Mouse (Mus musculus): Measurements from ENCODE around the gene Zfp58.
"Not testable (repeated sequence)": the region's sequence is repeated elsewhere in the genome, so short reads cannot be mapped to it uniquely, and the experiment has no call there.

Gene Zfp58

DNA sequence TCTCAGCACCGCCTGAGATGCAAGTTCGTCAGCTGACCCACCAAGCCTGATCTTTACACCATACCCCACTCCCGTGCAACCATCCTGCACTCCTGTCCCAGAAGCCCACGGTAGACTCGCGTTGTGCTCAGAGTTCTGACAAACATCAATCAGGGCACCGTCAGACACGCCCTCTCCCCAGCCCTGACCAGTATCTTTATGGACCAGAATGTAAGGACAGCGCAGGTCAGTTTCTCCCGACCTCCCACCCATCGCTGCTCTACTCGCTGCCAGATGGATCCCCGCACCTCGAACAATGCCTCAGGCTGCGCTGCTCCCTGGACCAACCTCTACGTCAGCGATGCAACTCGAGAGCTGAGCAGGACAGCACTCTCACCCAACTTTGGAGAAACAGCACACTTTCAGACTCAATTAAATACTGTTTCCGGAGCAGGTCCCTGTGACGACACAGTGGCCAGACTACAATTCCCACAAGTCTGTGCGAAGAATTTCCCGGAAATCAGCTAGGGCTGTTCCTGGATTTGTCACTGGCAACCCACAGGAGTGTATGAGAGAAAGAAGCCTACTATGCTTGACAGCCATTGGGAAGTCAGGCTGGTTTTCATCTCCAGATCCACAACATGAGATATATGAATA is at the start of gene Zfp58:
Gene Zfp58, minus strand, starts transcription at position 472 of the 636 bp plus-strand sequence.
- DNase-seq, result peak; percentile 66 to 84

DNA sequence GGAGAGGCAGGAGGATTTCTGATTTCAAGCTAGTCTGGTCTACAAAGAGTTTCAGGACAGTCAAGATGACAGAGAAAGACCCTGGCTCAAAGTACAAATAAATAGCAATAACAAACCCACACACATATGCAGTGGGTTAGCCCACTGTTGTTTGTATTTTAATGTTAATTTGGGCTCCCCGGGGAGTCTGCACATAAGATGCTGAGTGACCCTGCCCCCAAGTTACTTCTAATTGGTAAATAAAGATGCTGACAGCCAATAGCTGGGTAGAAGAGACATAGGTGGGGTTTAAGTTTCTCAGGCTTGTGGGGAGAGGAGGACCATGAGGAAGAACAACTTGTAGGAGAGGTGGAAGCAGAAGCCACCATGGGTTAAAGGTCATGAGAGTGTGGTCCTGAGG is 45.6 kb upstream of the Zfp58 start:
- no peak for DNase-seq

DNA sequence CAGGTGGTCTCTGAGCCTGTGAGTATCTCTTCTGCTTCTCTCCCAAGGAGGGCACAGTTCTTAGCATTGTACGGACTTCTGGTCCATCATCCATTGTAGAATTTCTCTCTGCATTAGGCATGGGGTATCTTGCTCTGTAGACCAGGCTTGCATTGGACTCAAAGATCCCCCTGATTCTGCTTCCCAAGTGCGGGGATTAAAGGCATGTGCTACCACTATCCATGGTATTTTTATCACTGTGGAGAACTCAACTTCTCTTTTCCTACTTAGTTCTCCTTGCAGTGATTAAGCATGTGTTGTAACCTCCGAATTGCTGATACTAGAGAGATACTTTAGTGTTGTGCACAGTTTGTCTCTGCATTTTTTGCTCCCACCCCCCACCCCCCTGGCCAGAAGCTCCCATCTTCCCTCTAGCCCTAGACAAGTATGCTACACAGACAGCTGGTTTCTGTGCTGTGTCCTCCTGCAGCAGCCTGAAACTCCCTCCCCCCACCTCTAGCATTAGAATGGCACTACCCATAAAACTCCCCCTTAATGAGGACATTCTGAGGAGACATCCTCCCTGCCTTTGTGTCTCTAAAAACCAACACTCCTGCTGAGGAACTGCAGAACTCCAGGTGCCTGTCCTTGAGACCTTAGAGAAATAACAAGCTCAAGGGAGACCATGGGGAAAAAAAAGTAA is 26.8 kb upstream of the Zfp58 start:
- no peak for DNase-seq

DNA sequence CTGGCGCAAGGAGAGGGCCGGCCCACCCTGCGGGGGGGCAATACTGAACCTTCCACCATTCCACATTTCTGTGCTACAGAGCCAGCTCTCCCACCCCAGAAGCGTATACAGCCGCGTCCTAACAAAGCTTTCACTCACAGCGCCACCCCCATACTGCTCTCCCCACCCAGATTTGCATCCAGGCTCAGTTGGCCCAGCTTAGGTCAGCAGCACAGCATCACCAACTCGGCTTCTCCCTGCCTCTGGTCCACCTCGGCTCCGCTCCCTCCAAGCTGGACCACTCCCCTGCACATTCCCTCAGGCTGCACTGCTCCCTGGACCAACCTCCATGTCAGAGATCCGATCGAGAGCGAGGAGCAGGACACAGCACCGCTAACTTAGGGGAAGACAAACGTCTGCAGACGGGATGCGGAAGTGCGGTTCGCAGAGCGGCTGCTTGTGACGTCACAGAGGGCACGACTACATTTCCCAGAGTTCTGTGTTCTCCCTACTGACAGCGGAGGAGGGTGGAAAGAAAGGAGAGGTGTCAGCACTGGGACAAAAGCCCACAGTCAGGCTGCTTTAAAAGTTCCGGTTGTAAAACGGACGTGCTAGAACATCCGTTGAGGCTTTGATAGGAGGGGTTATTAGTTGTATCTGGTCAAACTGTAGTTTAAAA is 25.5 kb upstream of the Zfp58 start, which contains the start of the genes Gm26965 and Zfp87:
Gene Gm26965, minus strand, starts transcription at position 399 of the 658 bp plus-strand sequence.
Gene Zfp87, minus strand, starts transcription at position 425 of the 658 bp plus-strand sequence.
- peak; percentile 89 to 94 for DNase-seq

DNA sequence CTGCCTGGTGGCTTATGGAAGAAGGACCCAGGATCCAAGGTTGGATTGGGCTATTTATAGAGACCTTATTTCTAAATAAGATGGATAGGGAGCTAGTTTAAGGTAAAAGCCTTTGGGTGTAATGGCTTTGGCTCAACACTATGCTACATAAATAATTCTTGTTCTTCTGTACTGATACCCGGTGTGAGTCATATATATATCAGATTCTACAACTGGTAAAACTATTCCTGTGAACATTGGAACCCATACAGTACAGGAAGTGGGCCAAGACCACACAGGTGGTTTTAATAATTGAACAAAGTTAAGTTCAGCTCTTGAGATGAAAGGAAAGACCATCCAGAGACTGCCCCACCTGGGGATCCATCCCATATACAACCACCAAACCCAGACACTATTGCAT is 553 bp upstream of the Zfp58 start:
- DNase-seq, result no peak

DNA sequence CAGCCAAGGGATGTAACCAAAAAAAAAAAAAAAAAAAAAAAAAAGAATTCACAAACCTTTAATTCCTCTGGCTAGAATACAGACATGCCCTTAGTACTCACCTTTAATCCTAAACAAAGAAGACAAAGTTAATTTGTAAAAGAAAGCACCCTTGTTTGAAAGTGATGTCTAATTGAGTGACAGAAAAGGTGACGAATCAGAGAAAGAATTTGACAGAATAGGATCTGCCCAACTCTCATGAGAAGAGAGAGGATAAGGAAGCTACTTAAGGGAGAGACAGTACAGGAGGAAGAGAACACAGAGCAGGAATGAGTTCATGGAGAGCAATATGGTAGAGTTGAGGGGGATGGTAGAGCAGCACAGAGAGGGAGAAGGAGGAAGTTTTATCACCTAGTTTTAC is 4.7 kb downstream of the Zfp58 start:
- DNase-seq, result no peak

DNA sequence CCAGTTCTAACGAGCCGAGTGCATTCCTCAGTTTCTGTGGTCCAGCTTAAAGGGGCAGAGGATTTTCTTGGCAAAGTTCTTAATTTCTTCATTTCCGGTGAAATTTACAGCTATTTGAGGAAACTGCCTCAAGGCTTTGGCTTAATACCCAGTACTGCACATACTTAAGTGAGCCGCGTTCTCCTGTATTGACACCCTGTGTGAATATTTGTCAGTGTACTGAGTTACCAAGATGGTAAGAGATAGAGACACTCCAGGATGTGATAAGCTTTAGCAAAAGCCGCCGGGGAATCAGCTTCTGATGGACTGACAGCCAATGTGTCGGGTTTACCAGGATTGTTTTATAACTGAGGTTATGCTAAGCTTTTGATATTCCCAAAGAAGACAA is 15.9 kb downstream of the Zfp58 start:
- no peak for DNase-seq

DNA sequence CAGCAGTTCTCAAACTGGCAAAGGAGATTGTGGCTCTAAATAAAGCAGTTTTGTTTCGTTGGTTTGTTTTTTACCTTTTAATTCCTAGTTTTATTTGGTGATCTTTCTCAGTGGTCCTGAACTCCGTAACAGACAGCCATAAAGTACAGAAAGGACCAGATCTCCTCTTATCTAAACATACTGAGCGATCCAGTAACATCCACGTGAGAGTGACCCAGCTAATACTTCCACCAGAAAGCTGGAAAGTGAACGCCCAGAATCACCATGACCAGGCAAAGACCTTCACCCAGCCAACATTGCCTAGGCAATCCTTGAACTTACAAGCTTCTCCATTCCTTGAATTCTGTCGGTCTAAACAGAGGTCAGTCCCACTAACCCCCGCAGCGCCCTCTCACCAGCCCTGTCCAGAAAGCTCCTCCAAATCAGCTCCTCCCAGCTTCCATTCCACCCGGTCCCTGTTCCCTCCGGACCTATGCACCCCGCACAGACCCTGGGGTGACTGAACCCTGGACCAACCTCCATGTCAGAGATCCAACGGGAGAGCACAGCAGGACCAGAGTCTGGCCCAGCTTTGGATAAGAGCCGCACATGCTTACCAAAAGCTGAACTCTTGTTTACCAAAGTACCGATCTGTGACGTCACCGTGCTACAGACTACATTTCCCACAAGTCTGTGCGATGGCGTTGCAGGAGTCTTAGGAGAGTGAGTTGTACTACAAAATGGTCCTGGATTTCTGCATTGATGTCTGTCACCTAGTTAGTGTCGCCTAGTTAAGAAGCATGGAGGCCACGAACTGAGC is 16.5 kb downstream of the Zfp58 start, which contains the start of gene Zfp874b:
Gene Zfp874b, minus strand, starts transcription at position 634 of the 799 bp plus-strand sequence.
- DNase-seq, result peak; percentile 71 to 84

DNA sequence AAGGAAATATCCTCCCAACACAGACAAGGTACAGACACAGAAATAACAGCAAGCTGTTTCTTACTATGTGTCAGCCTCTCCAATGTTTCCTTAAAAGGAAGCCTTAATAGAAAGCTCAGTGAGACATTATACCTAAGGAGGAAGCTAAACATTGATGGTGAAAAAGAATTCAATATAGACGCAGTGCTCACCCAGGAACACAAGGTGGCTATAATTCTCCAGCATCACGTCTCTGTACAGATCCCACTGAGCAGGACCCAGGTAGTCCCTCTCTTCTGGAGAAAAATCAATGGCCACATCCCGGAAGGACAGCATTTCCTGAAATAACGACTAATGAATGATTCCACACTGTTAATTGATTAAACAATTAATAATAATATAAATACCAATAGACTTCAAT is 18.8 kb downstream of the Zfp58 start:
- no peak for DNase-seq

DNA sequence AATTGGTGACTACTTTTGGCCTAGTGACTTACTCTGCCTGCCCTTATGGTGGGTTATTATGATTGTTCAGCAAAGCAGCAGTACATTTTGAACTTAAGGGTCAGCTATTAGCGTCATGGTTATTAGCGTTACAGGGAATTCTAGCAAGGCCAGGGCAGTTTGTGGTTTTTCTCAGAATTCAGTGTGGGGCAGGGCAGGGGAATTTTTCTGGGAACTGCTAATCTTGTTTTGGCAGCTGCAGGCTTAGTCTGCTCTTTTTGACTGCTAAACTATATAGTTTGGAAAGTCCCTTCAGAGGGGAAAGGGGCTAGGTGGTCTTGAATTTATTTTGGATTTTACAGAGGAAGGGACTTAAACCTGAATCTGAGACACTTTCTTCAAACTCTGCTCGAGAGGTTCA is 31.1 kb downstream of the Zfp58 start:
- no peak for DNase-seq

DNA sequence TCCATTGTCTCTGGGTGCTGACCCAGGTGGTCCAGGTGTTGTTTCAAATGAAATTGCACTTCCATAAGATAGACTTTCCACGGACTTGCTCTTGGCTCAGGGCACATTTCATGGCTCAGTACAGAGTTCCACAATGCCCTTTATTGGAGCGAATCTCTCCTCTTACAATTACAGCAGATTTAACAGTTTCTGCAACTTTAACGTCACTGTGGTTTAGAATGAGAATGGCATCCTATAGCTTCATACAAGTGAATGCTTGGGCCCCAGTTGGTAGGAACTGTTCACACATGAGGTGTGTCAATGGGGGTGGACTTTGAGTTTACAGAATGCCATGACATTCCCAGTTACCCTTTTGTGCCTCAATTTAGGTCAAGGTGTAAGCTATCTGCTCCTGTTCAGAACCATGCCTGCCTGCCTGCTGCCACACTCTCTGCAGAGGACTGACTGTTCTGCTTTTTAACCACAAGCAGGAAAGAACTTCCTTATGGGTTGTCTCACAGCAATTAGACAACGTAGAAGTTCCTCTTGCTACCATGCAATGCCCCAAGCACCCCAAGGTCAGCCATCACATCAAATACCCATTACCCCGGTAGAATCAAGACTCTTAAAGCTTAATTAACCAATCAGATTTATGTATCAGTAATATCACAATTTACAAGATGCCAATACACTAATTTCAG is 36.7 kb downstream of the Zfp58 start:
- not testable (repeated sequence) for DNase-seq

DNA sequence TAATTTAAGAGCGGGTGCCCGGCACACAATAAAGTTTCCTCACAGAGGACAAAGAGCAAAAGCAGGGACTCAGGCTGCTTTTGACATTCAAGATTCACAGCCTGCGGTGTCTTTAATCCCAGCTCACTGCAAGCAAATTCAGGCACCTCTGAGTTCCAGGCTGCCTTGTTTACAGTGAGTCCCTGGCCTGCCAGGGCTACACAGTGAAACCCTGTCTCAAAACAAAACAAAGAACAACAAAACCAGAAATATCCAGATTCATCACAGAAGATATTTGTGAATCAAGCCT is 48.4 kb downstream of the Zfp58 start:
- no peak for DNase-seq

DNA sequence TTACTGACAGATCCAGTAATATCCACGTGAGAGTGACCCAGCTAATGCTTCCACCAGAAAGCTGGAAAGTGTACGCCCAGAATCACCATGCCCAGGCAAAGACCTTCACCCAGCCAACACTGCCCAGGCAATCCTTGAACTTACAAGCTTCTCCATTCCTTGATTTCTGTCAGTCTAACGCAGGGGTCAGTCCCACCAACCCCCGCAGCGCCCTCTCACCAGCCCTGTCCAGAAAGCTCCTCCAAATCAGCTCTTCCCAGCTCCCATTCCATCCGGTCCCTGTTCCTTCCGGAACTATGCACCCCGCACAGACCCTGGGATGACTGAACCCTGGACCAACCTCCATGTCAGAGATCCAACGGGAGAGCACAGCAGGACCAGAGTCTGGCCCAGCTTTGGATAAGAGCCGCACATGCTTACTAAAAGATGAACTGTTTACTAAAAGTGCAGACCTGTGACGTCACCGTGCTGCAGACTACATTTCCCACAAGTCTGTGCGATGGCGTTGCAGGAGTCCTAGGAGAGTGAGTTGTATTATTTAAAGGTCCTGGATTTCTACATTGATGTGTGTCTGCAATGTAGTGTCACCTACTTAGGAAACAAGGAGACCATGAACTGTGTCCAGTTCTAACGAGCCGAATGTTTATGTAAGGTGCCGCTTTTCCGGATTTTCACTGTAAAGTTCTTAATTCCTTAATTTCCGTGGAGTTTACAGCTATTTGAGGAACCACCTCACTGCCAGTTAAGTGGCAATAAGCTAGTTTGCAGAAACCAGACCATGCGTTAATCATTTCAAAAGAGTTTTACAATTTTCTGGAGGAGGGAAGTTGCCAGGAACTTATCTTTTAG is 49.0 kb downstream of the Zfp58 start, which contains the start of gene Zfp874a:
Gene Zfp874a, minus strand, starts transcription at position 453 of the 849 bp plus-strand sequence.
- peak; percentile 79 to 84 for DNase-seq
